Mouse (Mus musculus): Measurements from ENCODE around the gene Tnfsfm13.

The Tnfsfm13 gene

DNA sequence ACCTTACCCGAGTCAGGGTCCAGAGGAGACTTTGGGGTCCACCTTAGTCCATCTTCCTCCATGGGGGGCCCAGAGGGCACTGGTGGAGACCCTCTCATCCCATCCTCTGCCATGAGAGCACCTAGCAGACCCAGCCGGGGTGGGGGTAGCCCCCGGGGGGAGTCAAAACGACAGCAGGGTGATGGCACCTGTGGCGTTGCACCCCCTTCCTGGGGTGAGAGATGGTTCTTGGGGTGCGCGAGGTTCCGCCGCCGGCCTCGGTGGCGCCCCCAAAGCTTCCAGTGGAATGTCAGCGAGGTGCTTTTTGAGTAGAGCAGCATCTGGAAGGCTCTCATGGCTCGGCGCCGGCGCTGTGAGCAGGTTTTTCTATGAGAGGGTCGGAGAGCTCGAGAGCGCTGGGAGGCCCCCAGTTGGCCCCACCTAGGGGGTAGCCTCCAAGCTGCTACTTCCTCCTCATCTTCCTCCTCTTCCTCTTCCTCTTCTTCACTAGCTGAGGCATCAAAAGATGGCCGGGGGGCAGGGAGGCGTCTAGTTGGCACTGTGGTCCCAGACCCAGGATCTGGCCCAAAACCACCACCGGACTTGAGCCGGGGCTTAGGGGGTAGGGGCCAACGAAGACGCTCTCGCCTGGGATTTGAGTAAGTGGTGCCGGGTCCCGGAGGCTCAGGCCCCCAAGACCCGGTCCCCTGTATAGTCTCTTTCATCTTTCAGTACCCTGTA is 15.6 kb downstream of the Tnfsfm13 start:
- DNase-seq (ENCODE audit: low spot score), result no peak

DNA sequence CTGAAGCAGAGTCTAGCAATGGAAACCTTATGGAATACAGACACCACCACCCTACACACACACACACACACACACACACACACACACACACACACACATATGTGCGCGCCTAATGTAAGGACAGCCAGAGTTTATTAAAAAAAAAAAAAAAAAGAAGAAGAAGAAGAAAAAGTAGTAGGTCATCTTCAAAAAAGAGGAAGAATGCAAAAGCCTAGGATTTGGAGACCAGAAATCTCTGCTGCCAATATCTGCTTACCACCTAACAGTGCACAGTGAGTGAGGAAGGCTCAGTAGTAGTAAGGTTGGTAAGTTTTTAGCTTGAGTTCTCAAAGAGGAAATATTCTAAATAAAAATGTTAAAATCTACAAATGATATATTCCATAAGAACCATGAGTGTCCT is 16.8 kb downstream of the Tnfsfm13 start:
- DNase-seq (ENCODE audit: low spot score), result no peak

DNA sequence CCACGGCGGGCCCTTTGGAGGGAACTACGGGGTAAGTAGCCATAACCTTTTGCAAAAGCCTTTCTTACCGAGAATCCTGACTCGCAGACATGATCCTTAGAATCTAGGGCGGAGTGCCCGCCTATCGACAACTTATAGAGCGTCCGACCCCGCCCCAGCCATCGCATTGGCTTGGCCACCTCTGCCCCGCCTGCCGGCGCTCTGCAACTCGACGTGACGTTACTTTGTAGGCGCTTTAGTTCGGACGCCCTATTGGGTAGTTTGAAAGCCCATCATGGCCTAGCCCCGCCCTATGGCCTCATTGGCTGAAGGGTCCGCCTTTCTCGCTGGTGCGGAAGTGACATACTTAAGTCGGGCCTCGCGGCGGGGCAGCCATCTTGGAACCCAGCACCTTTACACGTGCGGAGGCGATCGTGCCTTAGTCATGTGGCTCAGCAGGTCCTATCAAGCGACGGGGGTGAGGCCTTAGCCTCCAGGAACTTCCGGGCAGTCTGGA is 23.6 kb downstream of the Tnfsfm13 start, which contains the start of gene Eif4a1:
Gene Eif4a1 (minus strand): TSS at position 213 of the 496 bp plus-strand sequence.
- peak; percentile 99 for DNase-seq (ENCODE audit: low spot score)

DNA sequence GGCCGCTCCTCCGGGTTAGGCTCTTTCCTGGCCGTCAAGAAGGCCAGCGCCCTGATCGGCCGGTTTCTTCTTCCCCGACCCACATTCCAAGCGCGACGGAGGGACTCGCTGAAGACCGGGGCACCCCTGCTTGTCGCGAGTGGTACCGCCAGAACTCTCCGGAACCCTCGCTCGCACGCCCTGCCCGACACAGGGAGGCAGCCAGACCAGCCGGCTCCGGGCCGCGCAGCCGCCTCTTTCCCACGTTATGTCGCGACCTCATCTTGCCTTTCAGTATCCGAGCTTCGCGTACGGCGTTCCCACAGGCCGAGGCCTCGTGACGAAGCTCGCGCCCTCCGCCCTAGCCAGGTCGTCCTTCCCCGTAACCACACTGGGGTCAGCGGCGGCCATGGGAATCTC is 24.2 kb downstream of the Tnfsfm13 start:
- no peak for DNase-seq (ENCODE audit: low spot score)

DNA sequence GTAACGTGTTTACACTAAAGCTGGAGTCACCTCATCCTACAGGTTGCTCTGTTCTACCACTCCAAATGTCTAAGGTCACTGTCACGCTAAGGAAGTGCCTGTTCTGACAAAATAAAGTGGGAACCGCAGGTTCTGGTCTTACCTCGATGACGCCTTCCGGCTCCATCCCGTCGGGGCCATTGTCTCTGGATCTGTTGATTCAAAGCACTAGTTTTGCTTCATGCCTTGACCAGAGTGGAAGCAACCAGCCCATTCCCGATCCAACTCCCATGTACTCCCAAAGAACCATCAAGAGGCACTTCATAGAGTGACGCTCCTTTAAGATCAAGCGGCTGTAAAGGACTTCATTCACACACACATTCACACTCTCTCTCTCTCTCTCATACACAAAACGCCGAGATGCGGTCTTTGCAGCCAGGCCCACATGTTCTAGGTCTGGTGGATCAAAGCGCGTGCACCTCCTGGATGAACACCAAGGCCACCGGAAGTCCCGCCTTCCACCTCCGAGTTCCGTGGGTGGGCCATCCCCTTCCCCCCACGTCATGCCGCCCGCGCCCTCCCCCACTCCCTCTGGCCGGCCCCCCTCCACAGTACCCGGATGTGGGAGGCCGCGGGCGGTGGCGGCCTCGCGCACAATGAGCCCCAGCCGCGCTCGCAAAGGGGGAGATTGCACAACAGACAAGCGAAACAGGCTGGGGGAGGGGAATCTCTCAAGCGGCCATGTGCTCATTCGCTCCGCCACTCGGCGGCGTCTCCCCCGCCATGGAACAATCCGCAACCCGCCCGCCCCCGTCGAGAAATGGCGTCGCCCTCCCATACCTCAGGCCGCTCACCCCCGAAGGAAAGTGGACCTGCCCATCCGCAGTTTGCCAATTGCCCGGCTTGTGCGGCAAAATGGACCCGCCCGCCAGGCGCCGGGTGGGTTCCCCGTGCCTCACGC is 24.8 kb downstream of the Tnfsfm13 start:
- peak; percentile 92 for DNase-seq (ENCODE audit: low spot score)

DNA sequence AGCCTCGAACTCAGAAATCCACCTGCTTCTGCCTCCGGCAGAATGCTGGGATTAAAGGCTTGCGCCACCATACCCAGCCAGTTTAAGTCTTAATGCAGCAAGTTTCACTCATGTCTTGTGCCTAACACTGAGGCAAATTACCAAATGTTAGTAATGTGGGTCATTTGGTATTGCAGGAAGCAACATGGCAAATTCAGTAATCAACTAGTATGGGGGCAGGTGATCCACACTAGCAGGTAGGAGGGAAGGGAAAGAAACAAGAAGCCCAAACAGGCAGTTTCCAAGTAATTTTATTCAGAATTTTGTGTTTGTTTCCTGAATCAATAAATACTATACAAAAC is 29.3 kb downstream of the Tnfsfm13 start:
- no peak for DNase-seq (ENCODE audit: low spot score)

DNA sequence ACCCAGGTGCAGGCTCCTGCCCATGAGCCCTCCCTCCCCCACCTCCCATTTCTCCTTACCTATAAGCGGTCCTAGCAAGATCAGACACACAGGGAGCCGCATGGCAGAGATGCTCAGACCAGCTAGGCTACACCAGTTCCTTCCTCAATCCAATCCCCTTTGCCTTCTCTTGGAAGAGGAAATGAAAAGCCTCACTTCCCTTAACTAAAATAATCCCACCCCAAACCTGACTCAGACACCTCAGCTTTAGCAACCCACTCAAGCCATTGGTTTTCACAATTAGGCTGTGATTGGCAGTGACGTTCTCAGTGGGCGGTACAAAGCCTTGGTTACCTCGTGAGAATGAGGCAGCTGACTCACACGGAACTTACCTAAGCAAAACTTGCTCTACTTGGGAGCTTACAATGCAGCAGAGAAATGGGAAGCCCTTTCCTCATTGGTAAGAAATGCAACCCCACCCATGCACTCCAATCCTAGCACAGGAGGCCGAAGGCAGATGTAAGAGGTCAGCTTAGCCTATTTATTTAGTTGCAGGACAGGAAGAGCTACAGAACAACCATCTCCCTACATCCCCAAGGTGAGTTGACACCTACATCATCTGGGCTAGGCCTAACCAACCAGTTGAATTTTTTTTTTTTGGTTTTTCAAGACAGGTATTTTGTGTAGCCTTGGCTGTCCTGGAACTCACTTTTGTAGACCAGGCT is 29.8 kb downstream of the Tnfsfm13 start, which contains the start of gene Cd68:
Gene Cd68 (minus strand): TSS at position 193 of the 704 bp plus-strand sequence.
- no peak for DNase-seq (ENCODE audit: low spot score)

DNA sequence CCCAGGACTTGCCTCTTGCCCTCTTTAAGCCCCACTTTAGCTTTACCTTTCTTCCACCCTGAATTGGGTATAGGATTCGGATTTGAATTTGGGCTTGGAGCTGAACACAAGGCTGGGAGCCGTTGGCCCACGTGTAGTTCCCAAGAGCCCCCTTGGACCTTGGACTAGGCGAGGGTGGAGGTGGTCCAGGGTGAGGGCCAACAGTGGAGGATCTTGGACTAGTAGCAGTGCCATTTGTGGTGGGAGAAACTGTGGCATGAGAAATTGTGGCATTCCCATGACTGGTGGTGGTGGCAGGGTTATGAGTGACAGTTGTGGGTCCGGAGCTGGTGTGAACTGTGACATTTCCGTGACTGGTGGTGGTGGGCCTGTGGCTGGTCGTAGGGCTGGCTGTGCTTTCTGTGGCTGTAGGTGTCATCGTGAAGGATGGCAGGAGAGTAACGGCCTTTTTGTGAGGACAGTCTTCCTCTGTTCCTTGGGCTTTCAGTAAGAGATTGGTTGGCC is 30.4 kb downstream of the Tnfsfm13 start:
- no peak for DNase-seq (ENCODE audit: low spot score)

DNA sequence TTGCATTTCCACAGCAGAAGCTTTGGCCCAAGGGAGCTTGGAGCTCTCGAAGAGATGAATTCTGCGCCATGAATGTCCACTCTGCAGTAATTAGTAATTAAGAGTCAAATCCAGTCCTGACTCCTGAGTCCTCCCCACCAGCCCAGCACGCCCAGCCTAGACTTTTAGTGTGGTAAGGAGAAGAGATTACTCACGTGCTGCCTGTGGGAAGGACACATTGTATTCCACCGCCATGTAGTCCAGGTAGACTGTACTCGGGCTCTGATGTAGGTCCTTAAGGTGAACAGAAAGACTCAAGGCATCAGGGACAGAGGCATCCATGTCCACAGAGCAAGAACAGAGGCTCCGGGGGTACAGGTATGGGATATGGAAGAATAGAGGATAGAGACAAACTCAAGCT is 31.1 kb downstream of the Tnfsfm13 start:
- no peak for DNase-seq (ENCODE audit: low spot score)

DNA sequence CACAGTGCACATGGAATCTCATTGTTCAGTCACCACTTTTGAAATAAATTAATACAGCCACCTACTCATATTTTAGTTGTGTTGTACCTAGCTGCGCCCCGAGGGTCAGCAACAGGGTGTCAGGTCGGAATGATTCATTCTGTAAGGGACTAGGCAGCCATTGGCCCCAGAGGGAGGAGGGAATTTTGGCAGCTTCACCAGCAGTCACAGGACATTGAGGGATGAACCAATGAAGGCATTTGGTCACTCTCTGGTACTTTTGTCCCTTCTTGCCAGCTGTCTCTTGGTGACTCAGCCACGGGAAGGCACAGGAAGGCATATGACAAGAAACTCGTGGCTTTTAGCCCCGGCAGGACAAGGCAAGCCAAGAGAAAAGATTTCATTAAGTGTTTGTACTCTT is 32.1 kb downstream of the Tnfsfm13 start:
- DNase-seq (ENCODE audit: low spot score), result no peak

DNA sequence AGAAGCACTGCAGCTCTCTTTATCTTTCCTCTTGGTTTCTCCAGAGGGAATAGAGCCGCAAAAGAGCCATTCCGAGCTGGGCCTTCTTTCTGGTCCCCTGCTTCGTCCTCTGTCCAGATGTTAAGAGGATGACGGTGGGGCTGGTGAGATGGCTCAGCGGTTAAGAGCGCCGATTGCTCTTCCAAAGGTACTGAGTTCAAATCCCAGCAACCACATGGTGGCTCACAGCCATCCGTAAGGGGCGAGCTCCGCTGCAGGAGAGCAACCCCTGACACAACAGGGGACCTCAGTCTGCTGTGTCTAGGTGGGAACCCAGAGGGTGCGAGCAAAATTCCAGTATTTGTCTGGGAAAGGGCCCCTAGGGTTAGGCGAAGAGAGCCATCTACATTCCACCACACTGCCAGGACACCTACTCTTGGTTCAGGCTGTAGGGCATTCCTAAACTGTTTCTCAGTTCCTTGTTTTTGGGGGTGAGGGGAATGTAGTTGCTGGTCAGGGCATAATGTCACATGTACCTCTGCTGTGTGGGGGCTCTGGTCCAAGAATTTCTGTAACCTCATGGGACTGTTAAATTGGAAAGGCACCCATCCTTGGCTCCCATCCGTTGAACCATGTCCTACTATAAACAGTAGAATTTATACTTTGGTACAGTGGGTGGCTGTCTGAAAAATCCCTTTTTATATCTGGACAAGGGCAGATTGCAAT is 32.8 kb downstream of the Tnfsfm13 start:
- DNase-seq (ENCODE audit: low spot score), result no peak

DNA sequence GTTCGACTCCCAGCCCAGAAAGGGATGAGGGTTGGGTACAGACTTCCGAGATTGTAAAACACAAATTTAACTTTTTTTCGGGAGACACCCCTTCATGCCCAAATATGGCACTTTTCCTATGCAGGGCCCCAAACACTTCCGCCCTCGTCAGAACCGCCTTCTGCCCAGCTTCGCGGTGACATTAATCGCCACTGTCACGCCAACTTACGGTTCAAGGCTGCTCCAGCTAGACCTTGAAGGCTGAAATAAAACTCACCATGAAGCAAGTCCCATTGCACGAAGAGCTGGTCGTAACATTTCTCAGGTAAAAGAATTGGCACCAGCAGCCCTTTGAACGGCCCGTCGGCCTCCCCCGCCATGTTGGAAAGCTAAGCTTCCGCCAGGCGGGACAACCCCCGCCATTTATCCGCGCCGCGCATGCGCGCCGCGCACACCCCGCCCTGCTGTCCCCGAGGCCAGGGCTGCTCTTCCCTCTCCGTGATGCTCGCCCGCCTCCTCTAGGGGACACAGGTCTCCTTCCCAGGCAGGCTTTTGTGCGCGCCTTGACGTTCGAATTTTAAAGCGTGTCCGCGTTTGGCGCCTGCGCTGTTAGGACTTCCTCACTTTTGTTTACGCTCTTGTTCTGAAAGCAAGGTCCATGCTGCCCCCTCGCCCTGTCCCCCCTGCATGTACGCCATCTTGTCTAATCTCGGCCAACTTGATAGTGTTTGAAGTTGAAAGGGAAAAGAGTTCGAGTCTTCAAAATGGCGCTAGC is 33.5 kb downstream of the Tnfsfm13 start, which contains the start of gene Mpdu1:
Gene Mpdu1 (minus strand): TSS at position 430 of the 754 bp plus-strand sequence.
- DNase-seq (ENCODE audit: low spot score), result peak; percentile 78

DNA sequence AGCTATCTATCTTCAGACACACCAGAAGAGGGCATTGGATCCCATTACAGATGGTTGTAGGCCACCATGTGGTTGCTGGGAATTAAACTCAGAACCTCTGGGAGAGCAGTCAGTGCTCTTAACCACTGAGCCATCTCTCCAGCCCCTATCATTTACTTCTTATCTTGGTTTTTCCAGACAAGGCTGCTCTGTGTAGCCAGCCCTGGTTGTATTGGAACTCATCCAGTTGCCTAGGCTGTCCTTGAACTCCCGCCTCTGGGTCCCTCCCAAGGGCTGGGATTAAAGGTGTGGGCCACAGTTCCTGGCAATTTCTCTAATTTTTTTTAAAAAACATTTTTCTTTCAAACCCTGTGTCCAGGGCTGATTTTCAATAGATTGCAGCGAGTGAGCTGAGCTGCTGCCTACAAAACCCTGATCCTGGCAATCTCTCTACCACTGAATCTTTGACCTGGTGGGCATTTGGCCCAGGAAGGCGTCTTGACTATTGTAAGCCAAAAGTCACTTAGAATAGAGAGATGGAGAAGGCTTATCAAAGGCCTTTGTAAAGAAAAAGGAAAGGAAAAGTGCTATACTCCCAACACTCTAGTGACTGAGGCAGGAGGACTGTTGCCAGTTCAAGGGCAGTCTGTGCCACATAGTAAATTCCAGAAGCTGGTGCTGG is 34.5 kb downstream of the Tnfsfm13 start:
- DNase-seq (ENCODE audit: low spot score), result no peak

DNA sequence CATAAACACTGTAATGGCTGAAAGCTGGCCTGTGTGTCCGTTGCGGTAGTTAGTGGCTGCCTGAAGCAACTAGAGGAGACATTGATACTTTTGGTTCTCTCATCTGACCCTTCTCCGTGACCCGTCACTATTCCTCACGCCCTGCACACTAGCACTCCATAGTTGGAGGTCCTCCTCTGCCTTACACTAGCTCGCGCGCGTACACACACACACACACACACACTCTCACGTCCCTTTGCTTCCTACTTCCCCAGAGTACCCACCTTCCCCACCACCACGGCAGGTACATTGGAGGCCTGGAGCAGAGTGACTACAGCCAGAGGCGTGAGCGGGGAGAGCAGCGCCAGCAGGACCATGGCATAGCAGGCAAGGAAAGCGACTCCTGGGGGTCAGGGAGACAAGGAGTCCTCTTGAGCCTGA is 38.4 kb downstream of the Tnfsfm13 start:
- no peak for DNase-seq (ENCODE audit: low spot score)

DNA sequence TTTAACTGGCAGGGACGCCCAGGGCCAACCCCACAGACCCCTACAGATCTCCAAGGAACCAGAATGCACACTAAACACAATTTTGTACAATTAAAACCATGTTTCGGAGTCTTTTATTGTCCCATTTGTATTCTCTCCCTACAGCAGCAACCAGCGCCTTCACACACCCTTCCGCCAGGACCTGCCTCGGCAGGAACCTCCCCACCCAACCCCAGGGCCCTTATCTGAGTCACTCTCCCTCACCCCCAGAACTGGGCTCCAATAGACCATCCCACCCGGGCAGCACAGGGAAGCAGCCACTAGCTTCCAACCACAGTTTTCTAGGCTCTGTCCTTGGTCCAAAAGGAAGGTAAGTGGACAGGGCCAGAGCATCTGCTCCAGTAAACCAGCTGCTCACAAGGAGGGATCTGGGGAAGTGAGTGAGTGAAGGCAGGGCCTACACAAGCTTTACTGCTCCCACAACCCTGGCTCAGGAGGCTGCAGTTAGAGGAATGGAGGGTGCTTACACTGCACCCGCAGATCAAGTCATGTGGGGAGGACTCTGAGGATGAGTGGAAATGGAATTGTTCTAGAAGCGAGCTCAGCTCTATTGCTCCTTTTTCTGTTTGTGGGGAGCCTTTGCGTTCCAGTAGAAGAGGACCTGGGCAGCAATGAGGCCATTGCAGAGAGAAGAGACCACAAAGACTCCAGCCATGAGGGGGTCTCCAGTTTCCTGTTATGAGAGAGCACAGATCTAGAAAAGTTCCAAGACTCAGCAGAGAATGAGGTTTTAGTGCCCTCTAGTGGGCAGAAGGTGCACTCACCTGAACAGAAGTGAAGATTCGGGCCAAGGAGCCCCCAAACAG is 39.1 kb downstream of the Tnfsfm13 start:
- no peak for DNase-seq (ENCODE audit: low spot score)

DNA sequence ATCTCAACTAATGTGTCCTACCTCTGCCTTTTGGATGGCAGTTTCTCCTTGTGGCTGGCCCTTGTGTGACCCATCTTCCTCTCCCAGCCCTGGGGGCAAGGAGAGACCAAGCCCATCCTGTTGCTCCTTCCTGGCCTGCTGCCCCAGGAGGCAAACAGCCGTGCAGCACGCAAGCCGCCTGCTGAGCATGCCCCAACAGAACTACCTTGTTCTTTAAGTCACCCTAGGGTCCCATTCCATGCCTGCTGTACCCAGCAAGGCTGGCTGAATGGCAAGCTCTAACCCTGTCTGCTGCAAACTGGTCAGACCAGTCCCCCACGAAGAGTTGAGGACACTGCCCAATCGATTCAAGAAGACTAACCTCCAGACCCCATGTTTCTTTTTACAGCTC is 39.8 kb downstream of the Tnfsfm13 start:
- no peak for DNase-seq (ENCODE audit: low spot score)

DNA sequence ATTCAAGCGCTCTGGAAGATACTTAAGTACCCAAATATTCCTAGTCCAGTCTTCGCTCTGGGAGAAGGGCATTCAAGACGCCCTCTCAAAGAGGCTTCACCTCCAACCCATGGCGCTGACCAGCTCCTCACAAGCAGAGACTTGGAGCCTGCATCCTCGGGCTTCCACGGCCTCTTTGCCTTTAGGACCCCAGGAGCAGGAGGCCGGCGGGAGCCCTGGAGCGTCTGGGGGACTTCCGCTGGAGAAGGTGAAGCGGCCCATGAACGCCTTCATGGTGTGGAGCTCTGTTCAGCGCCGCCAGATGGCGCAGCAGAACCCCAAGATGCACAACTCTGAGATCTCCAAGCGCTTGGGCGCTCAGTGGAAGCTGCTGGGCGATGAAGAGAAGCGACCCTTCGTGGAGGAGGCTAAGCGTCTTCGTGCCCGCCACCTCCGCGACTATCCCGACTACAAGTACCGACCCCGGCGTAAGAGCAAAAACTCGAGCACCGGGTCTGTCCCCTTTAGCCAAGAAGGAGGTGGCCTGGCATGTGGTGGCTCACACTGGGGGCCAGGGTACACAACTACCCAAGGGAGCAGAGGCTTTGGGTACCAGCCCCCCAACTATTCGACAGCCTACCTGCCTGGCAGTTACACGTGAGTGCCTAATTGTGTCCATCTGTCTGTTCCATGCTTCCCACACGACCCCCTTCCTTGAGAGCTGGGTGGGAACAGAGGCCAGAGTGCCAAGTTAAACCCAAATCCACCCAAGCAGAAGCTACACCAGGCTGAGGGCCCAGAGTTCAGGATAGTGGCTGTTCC is 40.4 kb downstream of the Tnfsfm13 start, which contains the start of gene Sox15:
Gene Sox15 (plus strand): TSS at position 51 of the 801 bp plus-strand sequence.
- peak; percentile 56 for DNase-seq (ENCODE audit: low spot score)

DNA sequence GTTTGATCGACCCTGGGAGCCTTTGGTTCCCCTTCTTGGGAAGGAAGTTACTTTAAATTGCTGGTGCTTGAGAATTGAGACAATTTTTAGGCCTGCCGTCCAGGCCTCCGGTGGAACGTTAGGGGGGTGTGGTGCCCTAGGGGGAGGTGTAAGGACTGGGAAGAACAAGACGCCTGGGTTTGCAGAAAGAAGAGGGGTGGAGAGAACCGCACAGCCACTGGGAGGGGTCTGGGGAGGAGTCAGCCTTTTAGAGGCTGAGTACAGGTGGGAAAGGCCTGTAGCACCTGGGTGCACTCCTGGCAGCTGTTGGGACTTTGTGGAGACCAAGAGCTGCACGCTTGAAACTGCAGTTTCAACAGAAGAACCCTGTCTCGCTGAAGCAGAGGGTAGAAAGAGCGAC is 41.1 kb downstream of the Tnfsfm13 start:
- no peak for DNase-seq (ENCODE audit: low spot score)
